Mouse (Mus musculus) splenic B cell, adult 2 months (primary cell): ENCODE results near the gene Rnf151.
"Not testable (repeated sequence)": the region's sequence is repeated elsewhere in the genome, so short reads cannot be mapped to it uniquely, and the experiment has no call there.

ENCODE experiments used
- DNase-seq: peaks from one replicate; pipeline ENCODE4 v3.0.0-alpha.2; 2011; ENCODE audit warnings: low read depth, low spot score
- H3K27me3 ChIP-seq: 2 replicates; pipeline ENCODE4 v1.6.1; 2012; ENCODE audit warnings: mild to moderate bottlenecking, low read length, moderate library complexity, mixed read lengths; ENCODE audit not compliant: control insufficient read depth, poor library complexity, insufficient read depth, severe bottlenecking
- H3K36me3 ChIP-seq: 2 replicates; pipeline ENCODE4 v1.6.1; 2012; ENCODE audit warnings: mild to moderate bottlenecking, low read length, moderate library complexity, mixed read lengths; ENCODE audit not compliant: control insufficient read depth, poor library complexity, insufficient read depth, severe bottlenecking

Gene Rnf151

GRCm38 (mm10) chr17:24672141-24672540 lies 45.7 kb downstream of the Rnf151 start:
- H3K27me3 ChIP-seq: no peaks in the 10 kb centered on the region
- no peaks in the 10 kb centered on the region; the same call in none of the 2 replicates for H3K36me3 ChIP-seq
- no peak for DNase-seq

GRCm38 (mm10) chr17:24671346-24671745 lies 46.5 kb downstream of the Rnf151 start:
- no peak for DNase-seq
- Histone ChIP-seq H3K36me3 (no peaks in the 10 kb centered on the region), H3K27me3 (no peaks in the 10 kb centered on the region)

- no peaks in the 10 kb centered on the region for H3K27me3 ChIP-seq
- DNase-seq: no peak
- H3K36me3 ChIP-seq: no peaks in the 10 kb centered on the region
Observed at GRCm38 (mm10) chr17:24670246-24670844, 47.5 kb downstream of the Rnf151 start.

- Histone ChIP-seq H3K27me3 (no peaks in the 10 kb centered on the region), H3K36me3 (no peaks in the 10 kb centered on the region)
- DNase-seq: peak; percentile 96
Observed at GRCm38 (mm10) chr17:24669545-24670245, 48.2 kb downstream of the Rnf151 start, which contains the start of gene Zfp598. Gene Zfp598 (plus strand): TSS chr17:24669687.

- not testable (repeated sequence) for DNase-seq, H3K36me3 ChIP-seq, H3K27me3 ChIP-seq
Observed at GRCm38 (mm10) chr17:24669214-24669544, 48.7 kb downstream of the Rnf151 start.

- DNase-seq: peak; percentile 83
- Histone ChIP-seq H3K27me3 (no peaks in the 10 kb centered on the region), H3K36me3 (no peaks in the 10 kb centered on the region)
Observed at GRCm38 (mm10) chr17:24667416-24667815, 50.4 kb downstream of the Rnf151 start.

GRCm38 (mm10) chr17:24667011-24667410 lies 50.9 kb downstream of the Rnf151 start:
- not testable (repeated sequence) for DNase-seq, H3K27me3 ChIP-seq, H3K36me3 ChIP-seq
